Mouse (Mus musculus) bone marrow macrophage, adult 2 months (primary cell): ENCODE data around the gene Lrrc28. TPM values are rescaled to one million over a fixed set of nuclear protein-coding genes. Genes with fewer than 3 reads are reported as not detected.

Experiments used
- H3K27ac ChIP-seq: 2 replicates; pipeline ENCODE4 v1.5.1; 2012; ENCODE audit warnings: low read depth, low read length; ENCODE audit not compliant: insufficient read depth
- H3K4me1 ChIP-seq: 2 replicates; pipeline ENCODE4 v1.6.1; 2012; ENCODE audit warnings: low read length; ENCODE audit not compliant: control insufficient read depth, insufficient read depth
- H3K4me3 ChIP-seq: 2 replicates; pipeline ENCODE4 v1.5.1; 2012; ENCODE audit warnings: mild to moderate bottlenecking, low read length, moderate library complexity; ENCODE audit not compliant: insufficient read depth
- CTCF ChIP-seq: IDR thresholded peaks from 2 replicates; pipeline ENCODE4 v1.5.1; 2012; ENCODE audit warnings: low read depth, mild to moderate bottlenecking, low read length, moderate library complexity
- POLR2A ChIP-seq: IDR thresholded peaks from 2 replicates; pipeline ENCODE4 v1.6.1; 2012; ENCODE audit warnings: mild to moderate bottlenecking, low read depth, low read length, borderline replicate concordance
- polyA plus RNA-seq: library from polyadenylated mRNA; stranded (reverse); fragments of >200 nt; gene quantifications from 2 replicates; pipeline ENCODE4 v1.2.4, GENCODE M21; 2012; ENCODE audit not compliant: missing spikeins, insufficient read depth, insufficient read length

The Lrrc28 gene
- polyA plus RNA-seq, 1 experiment, result 7.9 TPM

DNA sequence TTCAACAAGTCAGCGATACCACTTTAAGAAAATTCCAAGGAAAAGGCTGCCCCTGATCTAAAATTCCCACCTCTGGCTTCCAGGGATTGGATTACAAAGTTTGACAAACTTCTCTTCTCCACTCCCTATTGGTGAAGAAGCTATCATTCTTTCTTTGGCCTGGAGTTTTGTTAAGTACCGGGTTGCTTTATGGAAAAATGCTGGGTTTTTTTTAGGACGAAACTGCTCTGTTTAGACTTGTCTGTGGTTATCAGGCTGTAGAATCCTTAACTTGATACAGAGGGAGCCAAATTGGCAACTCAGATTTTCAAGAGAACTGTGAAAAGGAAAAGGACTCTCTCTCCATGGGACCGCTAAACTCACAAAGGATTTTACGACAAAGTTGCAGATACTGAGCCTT is 2.2 kb upstream of the Lrrc28 start, which contains the start of gene Ttc23:
Gene Ttc23 (plus strand): TSS at position 134 of the 400 bp plus-strand sequence.
- Histone ChIP-seq H3K27ac (no peak within 1 kb of the TSS), H3K4me3 (peak within 1 kb of the TSS; percentile 80), H3K4me1 (peaks cover 7% of the 10 kb centered on the region)
- TF ChIP-seq CTCF (no peak), POLR2A (no peak)

GRCm38 (mm10) chr7:67646131-67646530 is 1.1 kb upstream of the Lrrc28 start:
- TF ChIP-seq CTCF (no peak), POLR2A (no peak)
- Histone ChIP-seq H3K27ac (no peak overlapping the region), H3K4me3 (peak overlapping the region; percentile 80), H3K4me1 (peaks cover 7% of the 10 kb centered on the region)

DNA sequence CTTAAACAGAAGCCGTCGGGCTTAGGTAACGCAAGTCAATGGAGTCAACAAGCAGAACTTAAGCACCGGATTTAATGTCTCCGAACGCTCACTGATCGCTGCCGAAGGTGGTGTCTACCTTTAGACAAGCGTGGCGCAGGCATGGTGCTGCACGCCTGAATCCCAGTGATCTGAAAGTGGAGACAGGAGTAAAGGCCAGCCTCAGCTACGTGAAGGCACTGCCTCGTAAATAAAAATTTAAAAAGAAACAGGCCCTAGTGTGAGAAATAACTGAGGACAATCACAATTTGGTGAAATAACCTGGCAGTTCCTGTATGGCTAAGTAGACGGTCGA is 580 bp upstream of the Lrrc28 start:
- peak overlapping the region; percentile 80 for H3K4me3 ChIP-seq

GRCm38 (mm10) chr7:67644291-67644690 is 777 bp downstream of the Lrrc28 start:
- peak overlapping the region; percentile 88 for H3K4me3 ChIP-seq
- no peak overlapping the region for H3K27ac ChIP-seq
- peaks cover 7% of the 10 kb centered on the region for H3K4me1 ChIP-seq
- TF ChIP-seq CTCF (no peak), POLR2A (no peak)

More for the DNA sequence above, 580 bp upstream of the Lrrc28 start:
- TF ChIP-seq CTCF, result no peak
- TF ChIP-seq POLR2A, result no peak
- H3K4me1 ChIP-seq, result peaks cover 7% of the 10 kb centered on the region
- H3K27ac ChIP-seq, result peak overlapping the region; percentile 60

GRCm38 (mm10) chr7:67642955-67643354 is 2.1 kb downstream of the Lrrc28 start:
- H3K27ac ChIP-seq, result no peak overlapping the region
- no peak for TF ChIP-seq POLR2A
- TF ChIP-seq CTCF, result no peak
- no peak overlapping the region for H3K4me3 ChIP-seq
- H3K4me1 ChIP-seq, result peaks cover 7% of the 10 kb centered on the region

GRCm38 (mm10) chr7:67639006-67639405 is 6.1 kb downstream of the Lrrc28 start:
- no peak overlapping the region for H3K27ac ChIP-seq
- TF ChIP-seq CTCF (no peak), POLR2A (no peak)
- H3K4me3 ChIP-seq, result no peak overlapping the region
- H3K4me1 ChIP-seq, result peaks cover under 1% of the 10 kb centered on the region; the same call in 1 of the 2 replicates

DNA sequence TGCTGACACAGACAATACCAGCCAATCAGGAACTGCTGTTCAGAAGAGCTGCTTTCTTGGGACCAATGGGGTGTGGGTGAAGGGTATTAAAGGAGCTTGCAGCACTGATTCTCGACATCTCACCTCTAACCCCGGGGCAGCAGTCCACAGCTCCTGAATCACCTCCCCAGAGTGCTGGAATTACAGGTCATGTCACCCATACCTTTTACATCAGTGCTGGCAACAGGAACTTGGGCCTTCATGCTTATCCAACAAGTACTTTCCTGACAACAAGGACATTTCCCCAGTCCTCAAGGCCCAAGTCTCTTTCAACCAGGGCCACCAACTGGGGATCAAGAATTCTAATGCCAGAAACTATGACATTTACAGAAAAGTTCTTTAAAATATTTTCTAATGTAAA is 8.9 kb downstream of the Lrrc28 start:
- no peak for TF ChIP-seq POLR2A
- no peak for TF ChIP-seq CTCF
- H3K4me1 ChIP-seq, result no peaks in the 10 kb centered on the region
- no peak overlapping the region for H3K27ac ChIP-seq
- H3K4me3 ChIP-seq, result no peak overlapping the region

DNA sequence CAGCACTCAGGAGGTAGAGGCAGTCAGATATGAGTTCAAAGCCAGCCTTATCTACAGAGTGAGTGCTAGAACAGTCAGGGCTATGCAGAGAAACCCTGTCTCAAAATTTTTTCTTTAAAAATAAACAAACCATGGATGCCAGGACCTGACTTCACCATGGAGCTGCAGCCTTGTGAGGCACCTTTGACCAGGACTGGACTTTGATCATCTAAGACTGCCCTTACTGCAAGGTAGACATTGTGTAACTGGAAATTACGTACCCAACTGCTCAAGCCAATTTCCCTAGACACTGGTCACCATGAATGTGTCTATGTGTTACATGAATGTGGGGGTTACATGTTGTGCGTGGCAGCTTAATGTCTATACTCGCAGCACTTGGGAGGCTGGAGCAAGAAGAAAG is 10.9 kb downstream of the Lrrc28 start:
- TF ChIP-seq CTCF, result no peak
- TF ChIP-seq POLR2A, result no peak

DNA sequence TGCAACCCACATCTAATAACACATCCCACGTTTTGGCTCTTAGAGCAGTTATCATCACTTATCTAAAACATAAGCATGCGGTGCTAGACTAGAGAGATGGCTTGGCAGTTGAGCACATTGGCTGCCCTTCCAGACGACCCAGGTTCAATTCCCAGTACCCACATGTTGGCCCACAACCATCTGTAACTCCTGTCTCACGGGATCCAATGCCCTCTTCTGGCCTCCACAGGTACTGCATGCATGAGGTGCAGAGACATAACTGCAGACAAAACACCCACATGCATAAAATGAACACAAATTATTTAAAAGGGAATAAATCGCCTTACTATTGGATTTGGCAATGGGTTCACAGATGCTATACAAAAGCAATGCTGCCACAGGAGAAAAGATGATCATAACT is 12.7 kb downstream of the Lrrc28 start:
- no peak overlapping the region for H3K4me3 ChIP-seq

More for the DNA sequence above, 10.9 kb downstream of the Lrrc28 start:
- H3K4me3 ChIP-seq, result no peak overlapping the region
- H3K4me1 ChIP-seq, result no peaks in the 10 kb centered on the region
- H3K27ac ChIP-seq, result no peak overlapping the region

GRCm38 (mm10) chr7:67630817-67631216 is 14.3 kb downstream of the Lrrc28 start:
- Histone ChIP-seq H3K4me1 (no peaks in the 10 kb centered on the region), H3K4me3 (no peak overlapping the region), H3K27ac (no peak overlapping the region)
- no peak for TF ChIP-seq CTCF
- no peak for TF ChIP-seq POLR2A

More for the DNA sequence above, 12.7 kb downstream of the Lrrc28 start:
- no peak overlapping the region for H3K27ac ChIP-seq
- TF ChIP-seq CTCF (peak; percentile 14; the same call in 1 of the 2 replicates), POLR2A (no peak)
- H3K4me1 ChIP-seq, result no peaks in the 10 kb centered on the region

GRCm38 (mm10) chr7:67629681-67630080 is 15.4 kb downstream of the Lrrc28 start:
- Histone ChIP-seq H3K4me3 (no peak overlapping the region), H3K27ac (no peak overlapping the region), H3K4me1 (no peaks in the 10 kb centered on the region)
- TF ChIP-seq CTCF (no peak), POLR2A (no peak)
